Mouse (Mus musculus) heart, adult 2 months (tissue): ENCODE data around the gene Fra10ac1.

Source experiments
- CTCF ChIP-seq: fragments of 200-600 bp; IDR thresholded peaks from 2 replicates; pipeline ENCODE4 v1.8.1; 2022; ENCODE audit warnings: antibody characterized with exemption, mild to moderate bottlenecking, moderate library complexity
- POLR2A ChIP-seq: fragments of 200-500 bp; IDR thresholded peaks from 2 replicates; pipeline ENCODE4 v1.6.1; 2011; ENCODE audit warnings: mild to moderate bottlenecking, low read depth, low read length, control low read depth; ENCODE audit not compliant: insufficient read depth

DNA sequence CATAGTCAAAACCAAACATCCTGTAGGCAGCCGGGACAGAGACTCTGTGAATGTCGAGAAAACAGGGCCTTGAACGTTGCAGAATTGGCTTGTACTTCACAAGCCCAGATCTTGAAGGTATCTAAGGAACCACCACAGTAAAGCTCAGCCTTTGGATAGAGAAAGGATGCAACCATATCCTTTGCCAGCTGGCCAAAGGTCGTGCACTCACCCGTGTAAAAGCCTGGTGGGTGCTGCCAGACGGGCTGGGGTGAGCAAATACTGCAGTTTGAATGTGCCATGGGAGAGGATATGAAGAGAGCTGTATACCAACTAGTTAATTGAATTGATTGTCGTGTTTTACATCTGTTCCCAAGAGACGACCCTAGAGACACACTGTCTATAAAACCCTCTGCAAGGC lies 8.1 kb upstream of the Fra10ac1 start:
- TF ChIP-seq CTCF: no peak
- TF ChIP-seq POLR2A: no peak
